In genomic region chr10:39140843-39141242, GRCm38 (mm10) we compare ENCODE assay signal across 33 mouse cellular contexts. TPM values are rescaled to one million over a fixed set of nuclear protein-coding genes. Genes with fewer than 3 reads are reported as not detected.
DNase-seq lines count a peak whose midpoint lies in the region; ATAC-seq and TF ChIP-seq lines count a peak whose summit lies in the region.
"Had no signal": no experiment of that assay in that cellular context is flagged by ENCODE, and none has a peak within 500 bp of the region (broad histone marks: within the 10 kb centered on the region; RNA-seq: fewer than 3 reads in every experiment).

No protein-coding gene starts in this region.

- H3K27me3 ChIP-seq in hindbrain, embryonic 10.5 days (ENCODE audit: insufficient read depth, poor library complexity, severe bottlenecking), result no peaks in the 10 kb centered on the region
- H3K27me3 ChIP-seq in hindbrain, embryonic 16.5 days (replicated peaks; ENCODE audit: control insufficient read depth, insufficient read depth, low read length), result no peaks in the 10 kb centered on the region
- no peaks in the 10 kb centered on the region for H3K27me3 ChIP-seq in neural tube, embryonic 15.5 days (replicated peaks)
- H3K27me3 ChIP-seq in neural tube, embryonic 12.5 days (replicated peaks), result no peaks in the 10 kb centered on the region
- H3K27me3 ChIP-seq in forebrain, postnatal 0 days (ENCODE audit: insufficient read depth, low read length), result no peaks in the 10 kb centered on the region
- H3K27me3 ChIP-seq: CH12.LX; forebrain, embryonic 13.5 days; heart, embryonic 12.5 days; heart, embryonic 15.5 days; hindbrain, embryonic 13.5 days; intestine, embryonic 15.5 days had no signal

- H3K9me3 ChIP-seq in hindbrain, embryonic 10.5 days, result no peaks in the 10 kb centered on the region
- H3K9me3 ChIP-seq in hindbrain, embryonic 16.5 days (ENCODE audit: control insufficient read depth, low read length), result no peaks in the 10 kb centered on the region
- no peaks in the 10 kb centered on the region for H3K9me3 ChIP-seq in neural tube, embryonic 15.5 days (replicated peaks)
- H3K9me3 ChIP-seq in neural tube, embryonic 12.5 days, result no peaks in the 10 kb centered on the region
- no peaks in the 10 kb centered on the region for H3K9me3 ChIP-seq in forebrain, postnatal 0 days (ENCODE audit: low read length)
- H3K9me3 ChIP-seq: forebrain, embryonic 10.5 days; forebrain, embryonic 13.5 days; heart, embryonic 12.5 days; heart, embryonic 15.5 days; hindbrain, embryonic 13.5 days; intestine, embryonic 15.5 days had no signal

- H3K4me2 ChIP-seq in hindbrain, embryonic 16.5 days (ENCODE audit: low read length), result no peak overlapping the region
- H3K4me2 ChIP-seq in neural tube, embryonic 15.5 days, result no peak overlapping the region
- no peak overlapping the region; the same call in 1 of the 2 replicates for H3K4me2 ChIP-seq in neural tube, embryonic 12.5 days (replicated peaks)
- H3K4me2 ChIP-seq in forebrain, postnatal 0 days (ENCODE audit: low read depth), result no peak overlapping the region
- H3K4me2 ChIP-seq: forebrain, embryonic 13.5 days; heart, embryonic 12.5 days; heart, embryonic 15.5 days; hindbrain, embryonic 13.5 days; intestine, embryonic 15.5 days had no signal

- DNase-seq in hindbrain, embryonic 10.5 days (ENCODE audit: low spot score), result peak; percentile 46
- peak; percentile 39 for DNase-seq in neural tube, embryonic 10.5 days (ENCODE audit: extremely low spot score, low spot score)
- DNase-seq in embryo, embryonic 11 days, result peak; percentile 59
- no peak for DNase-seq in frontal cortex, adult 2 months (ENCODE audit: extremely low spot score in 1 of 2, low spot score in 1 of 2)
- no peak for DNase-seq in forebrain, postnatal 0 days
- DNase-seq: adrenal gland, adult 8-10 months; adrenal gland, postnatal 25 days; B cell, adult 2 months; cerebellum, adult 11-12 months; cerebellum, adult 8-10 months; cerebellum, postnatal 10 days; cerebellum, postnatal 36 days; gastrocnemius, postnatal 25 days; heart, adult 18-20 months; heart, postnatal 10 days; heart, postnatal 36 days; kidney, adult 11 months had no signal

- H3K4me3 ChIP-seq in hindbrain, embryonic 10.5 days, result no peak overlapping the region
- no peak overlapping the region for H3K4me3 ChIP-seq in hindbrain, embryonic 16.5 days (ENCODE audit: low read length)
- H3K4me3 ChIP-seq in neural tube, embryonic 15.5 days (replicated peaks), result no peak overlapping the region
- H3K4me3 ChIP-seq in neural tube, embryonic 12.5 days, result no peak overlapping the region
- H3K4me3 ChIP-seq in forebrain, postnatal 0 days (ENCODE audit: low read depth, low read length), result no peak overlapping the region
- H3K4me3 ChIP-seq: forebrain, embryonic 10.5 days; forebrain, embryonic 13.5 days; heart, embryonic 12.5 days; heart, embryonic 15.5 days; hindbrain, embryonic 13.5 days; intestine, embryonic 15.5 days had no signal

- 73% methylated on average over 14 of the region's 14 CpGs for WGBS in hindbrain, embryonic 10.5 days
- WGBS in hindbrain, embryonic 16.5 days, result 52% methylated on average over 14 of the region's 14 CpGs
- WGBS in neural tube, embryonic 15.5 days, result 20% methylated on average over 14 of the region's 14 CpGs
- 37% methylated on average over 14 of the region's 14 CpGs for WGBS in neural tube, embryonic 12.5 days
- WGBS in forebrain, postnatal 0 days, result 89% methylated on average over 14 of the region's 14 CpGs

- H3K27ac ChIP-seq in hindbrain, embryonic 10.5 days, result no peak overlapping the region
- H3K27ac ChIP-seq in hindbrain, embryonic 16.5 days (ENCODE audit: low read depth, low read length), result no peak overlapping the region
- no peak overlapping the region for H3K27ac ChIP-seq in neural tube, embryonic 15.5 days (replicated peaks)
- H3K27ac ChIP-seq in neural tube, embryonic 12.5 days, result no peak overlapping the region
- H3K27ac ChIP-seq in forebrain, postnatal 0 days (ENCODE audit: low read depth, low read length), result no peak overlapping the region
- H3K27ac ChIP-seq: forebrain, embryonic 10.5 days; forebrain, embryonic 13.5 days; heart, embryonic 15.5 days; hindbrain, embryonic 13.5 days; intestine, embryonic 15.5 days had no signal

- peaks cover 86% of the 10 kb centered on the region for H3K36me3 ChIP-seq in hindbrain, embryonic 10.5 days
- peaks cover 10% of the 10 kb centered on the region for H3K36me3 ChIP-seq in hindbrain, embryonic 16.5 days (ENCODE audit: control insufficient read depth, insufficient read depth, low read length)
- H3K36me3 ChIP-seq in neural tube, embryonic 15.5 days, result peaks cover 33% of the 10 kb centered on the region
- peaks cover 38% of the 10 kb centered on the region for H3K36me3 ChIP-seq in neural tube, embryonic 12.5 days
- peaks cover 31% of the 10 kb centered on the region for H3K36me3 ChIP-seq in forebrain, postnatal 0 days (ENCODE audit: insufficient read depth)

- ATAC-seq in hindbrain, embryonic 16.5 days, result no peak
- no peak for ATAC-seq in neural tube, embryonic 15.5 days (ENCODE audit: low FRiP score)
- peak; percentile 75 for ATAC-seq in neural tube, embryonic 12.5 days (ENCODE audit: low FRiP score, low read depth)
- ATAC-seq in forebrain, postnatal 0 days, result no peak
- ATAC-seq: activated CD4-positive, CD25-positive, alpha-beta regulatory T cell, adult 4 months; forebrain, embryonic 13.5 days; forebrain, embryonic 16.5 days; intestine, embryonic 15.5 days had no signal

- H3K4me1 ChIP-seq in hindbrain, embryonic 10.5 days (replicated peaks), result peaks cover 12% of the 10 kb centered on the region
- no peaks in the 10 kb centered on the region for H3K4me1 ChIP-seq in hindbrain, embryonic 16.5 days (ENCODE audit: control insufficient read depth, insufficient read depth, low read depth, low read length)
- 0 out of 2 replicates have a peak, but pooled peaks cover 1% of the 10 kb centered on the region for H3K4me1 ChIP-seq in neural tube, embryonic 15.5 days
- no peaks in the 10 kb centered on the region for H3K4me1 ChIP-seq in neural tube, embryonic 12.5 days
- H3K4me1 ChIP-seq in forebrain, postnatal 0 days (ENCODE audit: insufficient read depth), result no peaks in the 10 kb centered on the region
- H3K4me1 ChIP-seq: forebrain, embryonic 13.5 days; heart, embryonic 12.5 days; heart, embryonic 15.5 days; intestine, embryonic 15.5 days had no signal

- no peak for TF ChIP-seq CTCF in forebrain, postnatal 0 days (IDR thresholded peaks at IDR 0.05; ENCODE audit: low read depth)

- no peak overlapping the region for H3K9ac ChIP-seq in hindbrain, embryonic 16.5 days (ENCODE audit: low read depth, low read length)
- no peak overlapping the region for H3K9ac ChIP-seq in neural tube, embryonic 15.5 days (replicated peaks)
- H3K9ac ChIP-seq in neural tube, embryonic 12.5 days, result no peak overlapping the region
- H3K9ac ChIP-seq in forebrain, postnatal 0 days, result no peak overlapping the region
- H3K9ac ChIP-seq: forebrain, embryonic 13.5 days; heart, embryonic 12.5 days; heart, embryonic 15.5 days; hindbrain, embryonic 13.5 days; intestine, embryonic 15.5 days had no signal

RNA-seq across cellular contexts. Expression of gene Tube1, which starts 7.1 kb away (rescaled TPM):
- 22.0 and 27.1 TPM in 2 replicates for polyA plus RNA-seq in hindbrain, embryonic 10.5 days (2016; fragmentation: Nextera tagmentation; extraction: Ambion mirVana)
- polyA plus RNA-seq in hindbrain, embryonic 16.5 days (2015; fragmentation: Nextera tagmentation; extraction: Ambion mirVana), result 6.8 and 7.2 TPM in 2 replicates
- polyA plus RNA-seq in neural tube, embryonic 15.5 days (2015; fragmentation: Nextera tagmentation; extraction: Ambion mirVana), result 7.1 and 10.2 TPM in 2 replicates
- polyA plus RNA-seq in neural tube, embryonic 12.5 days (2016; fragmentation: Nextera tagmentation; extraction: Ambion mirVana), result 14.5 and 17.1 TPM in 2 replicates
- polyA plus RNA-seq in frontal cortex, adult 2 months (2012; rRNA removed), result 4.3 and 4.4 TPM in 2 replicates
- 7.6 and 8.2 TPM in 2 replicates for total RNA-seq in forebrain, postnatal 0 days (2014; rRNA removed)
- 3.0 and 3.7 TPM in 2 replicates for polyA plus RNA-seq in forebrain, postnatal 0 days (2015; fragmentation: Nextera tagmentation; extraction: Ambion mirVana)

RNA-seq across cellular contexts. Expression of gene Fam229b, which starts 7.1 kb away (rescaled TPM):
- polyA plus RNA-seq in hindbrain, embryonic 10.5 days (2016; fragmentation: Nextera tagmentation; extraction: Ambion mirVana), result 12.6 and 18.0 TPM in 2 replicates
- polyA plus RNA-seq in hindbrain, embryonic 16.5 days (2015; fragmentation: Nextera tagmentation; extraction: Ambion mirVana), result 28.3 and 34.2 TPM in 2 replicates
- 23.8 and 36.8 TPM in 2 replicates for polyA plus RNA-seq in neural tube, embryonic 15.5 days (2015; fragmentation: Nextera tagmentation; extraction: Ambion mirVana)
- 20.3 and 24.0 TPM in 2 replicates for polyA plus RNA-seq in neural tube, embryonic 12.5 days (2016; fragmentation: Nextera tagmentation; extraction: Ambion mirVana)
- polyA plus RNA-seq in frontal cortex, adult 2 months (2012; rRNA removed), result 24.2 and 29.7 TPM in 2 replicates
- 25.8 and 26.1 TPM in 2 replicates for total RNA-seq in forebrain, postnatal 0 days (2014; rRNA removed)
- 43.1 and 47.3 TPM in 2 replicates for polyA plus RNA-seq in forebrain, postnatal 0 days (2015; fragmentation: Nextera tagmentation; extraction: Ambion mirVana)

RNA-seq across cellular contexts. Expression of gene Ccn6, which starts 22.8 kb away (rescaled TPM):
- polyA plus RNA-seq in hindbrain, embryonic 10.5 days (2016; fragmentation: Nextera tagmentation; extraction: Ambion mirVana), result 0.24 and 0.50 TPM in 2 replicates
- 0.61 and 0.69 TPM in 2 replicates for polyA plus RNA-seq in hindbrain, embryonic 16.5 days (2015; fragmentation: Nextera tagmentation; extraction: Ambion mirVana)
- 0.65 and 0.69 TPM in 2 replicates for polyA plus RNA-seq in neural tube, embryonic 15.5 days (2015; fragmentation: Nextera tagmentation; extraction: Ambion mirVana)
- 0.42 and 0.67 TPM in 2 replicates for polyA plus RNA-seq in neural tube, embryonic 12.5 days (2016; fragmentation: Nextera tagmentation; extraction: Ambion mirVana)
- polyA plus RNA-seq in frontal cortex, adult 2 months (2012; rRNA removed), result 0.19 and 0.36 TPM in 2 replicates
- total RNA-seq in forebrain, postnatal 0 days (2014; rRNA removed), result 1.9 TPM in 1 of 2 replicates, not detected in the other
- 0.18 and 0.21 TPM in 2 replicates for polyA plus RNA-seq in forebrain, postnatal 0 days (2015; fragmentation: Nextera tagmentation; extraction: Ambion mirVana)
- total RNA-seq: CH12.LX; gastrocnemius, adult 8-10 months; gastrocnemius, postnatal 25 days; heart, adult 18-20 months; heart, postnatal 10 days; heart, postnatal 36 days; MEL had no signal
- polyA plus RNA-seq: activated CD4-positive, CD25-positive, alpha-beta regulatory T cell, adult 4 months; embryonic facial prominence, embryonic 11.5 days; gonadal fat pad, adult 2 months; heart, embryonic 12.5 days had no signal

Comparison
In these comparisons a context has a peak if more than half of its experiments do, and no peak if none do; other contexts are left out.
1. DNase-seq: peak in hindbrain, embryonic 10.5 days (single experiment), neural tube, embryonic 10.5 days (single experiment) and embryo, embryonic 11 days (single experiment); none in frontal cortex, adult 2 months (0 of 2) and forebrain, postnatal 0 days (single experiment).